Mouse (Mus musculus) hindbrain, embryonic 16.5 days (tissue): ENCODE results near the gene Calm2. TPM values are rescaled to one million over a fixed set of nuclear protein-coding genes. Genes with fewer than 3 reads are reported as not detected.

Experiments used
- ATAC-seq: fragments of 200-750 bp; cut with Nextera tagmentation; 2 replicates; pipeline ENCODE4 v1.8.0; 2017; ENCODE audit warnings: moderate TSS enrichment, moderate library complexity
- H3K27ac ChIP-seq: fragments of 300-500 bp; sonication (generic); 2 replicates; pipeline ENCODE4 v1.5.1; 2014; ENCODE audit warnings: low read depth, mild to moderate bottlenecking, control low read depth, low read length, moderate library complexity
- H3K27me3 ChIP-seq: fragments of 300-500 bp; sonication (generic); replicated peaks from 2 replicates; pipeline ENCODE4 v1.6.1; 2014; ENCODE audit warnings: low read length; ENCODE audit not compliant: control insufficient read depth, insufficient read depth
- H3K36me3 ChIP-seq: fragments of 300-500 bp; sonication (generic); 2 replicates; pipeline ENCODE4 v1.6.1; 2014; ENCODE audit warnings: mild to moderate bottlenecking, low read length, moderate library complexity, mixed read lengths; ENCODE audit not compliant: control insufficient read depth, insufficient read depth
- H3K4me1 ChIP-seq: fragments of 300-500 bp; sonication (generic); 2 replicates; pipeline ENCODE4 v1.6.1; 2014; ENCODE audit warnings: low read depth, low read length; ENCODE audit not compliant: control insufficient read depth, insufficient read depth
- H3K4me2 ChIP-seq: fragments of 300-500 bp; sonication (generic); 2 replicates; pipeline ENCODE4 v1.6.1; 2014; ENCODE audit warnings: mild to moderate bottlenecking, low read length, control low read depth, moderate library complexity
- H3K4me3 ChIP-seq: fragments of 300-500 bp; sonication (generic); 2 replicates; pipeline ENCODE4 v1.5.1; 2014; ENCODE audit warnings: mild to moderate bottlenecking, low read length, control low read depth, moderate library complexity
- H3K9ac ChIP-seq: fragments of 300-500 bp; sonication (generic); 2 replicates; pipeline ENCODE4 v1.6.1; 2014; ENCODE audit warnings: low read depth, mild to moderate bottlenecking, control low read depth, low read length, moderate library complexity
- H3K9me3 ChIP-seq: fragments of 300-500 bp; sonication (generic); 2 replicates; pipeline ENCODE4 v1.6.1; 2014; ENCODE audit warnings: mild to moderate bottlenecking, low read length, moderate library complexity; ENCODE audit not compliant: control insufficient read depth
- WGBS: fragments of 180-500 bp; shearing (Covaris S2); extraction: QIAGEN DNeasy Blood & Tissue Kit; methylation state at CpG from one replicate; pipeline ENCODE4 v1.1.7; 2014; 5-methylcytosine and 5-hydroxymethylcytosine counted together
- polyA plus RNA-seq: library from polyadenylated mRNA; unstranded; fragments of >200 nt; fragmentation: Nextera tagmentation; extraction: Ambion mirVana; gene quantifications from 2 replicates; pipeline ENCODE4 v1.2.1, GENCODE M21; 2015

Gene Calm2
- polyA plus RNA-seq, 1 experiment from 2014 or later, result 3,155 TPM

GRCm38 (mm10) chr17:87468616-87469015, 21.9 kb upstream of the Calm2 start:
- Histone ChIP-seq H3K27ac (no peak overlapping the region), H3K4me3 (no peak overlapping the region), H3K9ac (no peak overlapping the region), H3K4me1 (peaks cover 6% of the 10 kb centered on the region), H3K36me3 (no peaks in the 10 kb centered on the region), H3K9me3 (no peaks in the 10 kb centered on the region), H3K27me3 (no peaks in the 10 kb centered on the region), H3K4me2 (no peak overlapping the region)
- 72% methylated on average over 5 of the region's 5 CpGs for WGBS
- no peak for ATAC-seq

DNA sequence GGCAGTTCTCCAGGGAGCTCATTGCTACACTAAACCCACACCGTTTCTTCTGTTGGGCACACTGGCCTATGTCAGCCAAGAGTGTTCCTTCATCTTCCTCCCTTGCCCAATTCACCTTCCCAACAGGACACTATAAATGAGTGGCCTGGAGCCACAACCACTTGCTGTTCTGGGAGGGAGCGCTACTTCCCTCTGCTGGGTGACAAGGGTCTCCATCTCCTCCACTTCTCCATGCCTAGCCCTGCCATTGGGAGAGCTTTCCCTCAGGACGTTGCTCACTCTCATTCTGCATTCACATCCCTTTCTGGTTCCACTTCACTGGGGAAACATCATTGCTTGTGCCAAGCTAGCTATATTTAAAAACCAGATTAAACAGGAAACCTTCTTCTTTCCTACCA, 14.8 kb upstream of the Calm2 start:
- Histone ChIP-seq H3K36me3 (no peaks in the 10 kb centered on the region), H3K4me3 (no peak overlapping the region), H3K27ac (no peak overlapping the region), H3K4me2 (no peak overlapping the region), H3K9ac (no peak overlapping the region), H3K9me3 (no peaks in the 10 kb centered on the region), H3K4me1 (peaks cover 34% of the 10 kb centered on the region), H3K27me3 (no peaks in the 10 kb centered on the region)
- 0 out of 2 replicates have a peak, but pooled peaks have one; percentile 9 for ATAC-seq
- WGBS, result 37% methylated on average over 3 of the region's 3 CpGs

DNA sequence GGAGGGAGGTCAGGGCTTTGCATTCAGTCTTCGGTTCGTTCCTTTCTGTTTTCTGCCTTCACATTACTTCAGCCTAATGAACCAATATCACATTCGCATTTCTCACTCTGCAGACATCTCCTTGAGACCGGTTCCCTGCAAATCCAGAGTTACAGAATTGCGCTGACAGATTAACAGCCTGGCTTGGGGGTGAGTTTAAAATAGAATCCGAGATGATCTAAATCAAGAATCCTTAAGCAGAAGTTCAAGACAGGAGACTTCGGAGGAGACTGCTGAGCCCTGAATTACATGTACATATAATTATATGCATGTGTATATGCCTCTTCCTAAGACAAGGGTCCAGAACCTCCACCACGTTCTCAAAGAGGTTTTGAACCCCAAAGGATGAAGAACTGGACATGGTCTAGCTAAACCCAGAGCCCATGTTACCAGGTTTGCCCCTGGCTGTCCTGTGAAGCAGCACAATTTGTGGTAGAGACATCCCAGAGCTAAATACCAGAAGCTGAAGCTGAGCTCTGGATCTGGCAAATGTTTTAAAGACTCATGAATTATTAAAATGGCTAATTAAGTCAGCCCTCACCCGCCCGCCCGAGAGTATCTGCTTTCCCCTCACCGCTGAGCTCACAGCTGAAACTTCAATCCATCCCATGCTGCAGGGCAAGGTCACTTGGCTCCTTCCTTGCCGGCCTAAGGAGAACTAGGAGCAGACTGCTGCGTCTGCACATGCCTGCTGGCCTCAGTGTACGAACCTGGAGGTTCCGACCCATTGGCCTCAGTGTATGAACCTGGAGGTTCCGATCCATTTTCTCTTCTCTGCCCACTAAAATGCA, 14.1 kb upstream of the Calm2 start:
- Histone ChIP-seq H3K9me3 (no peaks in the 10 kb centered on the region), H3K27ac (peak overlapping the region; percentile 42; the same call in 1 of the 2 replicates), H3K36me3 (no peaks in the 10 kb centered on the region), H3K27me3 (no peaks in the 10 kb centered on the region), H3K4me1 (peaks cover 34% of the 10 kb centered on the region), H3K9ac (peak overlapping the region; percentile 39; the same call in 1 of the 2 replicates), H3K4me2 (peak overlapping the region; percentile 39), H3K4me3 (no peak overlapping the region)
- 21% methylated on average over 17 of the region's 17 CpGs for WGBS
- 0 out of 2 replicates have a peak, but pooled peaks have one; percentile 32 for ATAC-seq

DNA sequence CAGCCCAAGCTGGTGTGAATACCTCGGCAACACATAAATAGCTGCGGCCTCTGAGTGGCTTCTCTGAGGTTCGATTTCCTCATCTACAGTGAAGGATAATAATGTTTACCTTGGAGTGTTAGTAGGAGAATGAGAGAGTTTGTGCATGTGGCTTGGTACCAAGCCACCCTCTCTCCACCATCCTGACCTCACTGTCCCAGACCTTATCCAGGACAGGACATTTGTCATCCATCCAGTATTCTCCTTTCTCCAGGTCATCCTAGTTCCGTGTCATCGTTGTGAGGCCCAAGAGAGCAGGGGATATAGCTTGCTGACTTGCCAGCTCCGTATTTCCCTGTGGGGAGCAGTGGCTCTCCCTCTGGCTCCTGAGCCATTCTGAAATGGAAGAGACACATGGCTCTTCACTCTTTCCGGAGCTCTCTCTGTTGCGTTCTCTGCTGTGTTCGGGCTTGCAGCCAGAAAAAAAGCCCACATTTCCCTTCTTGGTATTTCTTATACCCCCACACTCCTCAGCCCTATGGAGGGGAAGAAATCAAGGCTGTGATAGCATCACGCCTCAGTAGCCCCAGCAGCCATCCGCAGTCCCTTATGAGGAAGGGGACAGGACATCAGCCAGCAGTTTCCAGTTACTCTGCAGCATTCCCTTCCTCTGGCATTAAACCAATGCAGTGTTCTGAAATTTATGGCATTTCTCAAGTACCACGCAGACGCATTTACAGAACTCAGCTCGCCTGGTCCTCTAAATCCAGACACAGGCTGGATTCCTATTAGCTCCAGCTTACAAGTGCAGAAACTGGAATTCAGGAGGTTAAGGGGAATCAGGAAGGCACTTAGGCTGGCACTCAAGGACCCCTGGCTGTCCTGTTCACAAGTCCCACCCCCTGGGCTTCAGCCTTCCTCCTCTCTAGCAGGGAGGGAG, 13.3 kb upstream of the Calm2 start:
- no peaks in the 10 kb centered on the region for H3K9me3 ChIP-seq
- peak overlapping the region; percentile 39 for H3K4me2 ChIP-seq
- 15% methylated on average over 14 of the region's 14 CpGs for WGBS
- H3K9ac ChIP-seq, result peak overlapping the region; percentile 39; the same call in 1 of the 2 replicates
- ATAC-seq, result peak; percentile 66
- H3K27me3 ChIP-seq, result no peaks in the 10 kb centered on the region
- H3K4me3 ChIP-seq, result no peak overlapping the region
- peaks cover 34% of the 10 kb centered on the region for H3K4me1 ChIP-seq
- H3K36me3 ChIP-seq, result no peaks in the 10 kb centered on the region
- peak overlapping the region; percentile 42; the same call in 1 of the 2 replicates for H3K27ac ChIP-seq

GRCm38 (mm10) chr17:87458911-87459749, 12.4 kb upstream of the Calm2 start:
- Histone ChIP-seq H3K4me3 (no peak overlapping the region), H3K4me1 (peaks cover 34% of the 10 kb centered on the region), H3K9me3 (no peaks in the 10 kb centered on the region), H3K27ac (peak overlapping the region; percentile 42), H3K36me3 (no peaks in the 10 kb centered on the region), H3K4me2 (peak overlapping the region; percentile 35), H3K27me3 (no peaks in the 10 kb centered on the region), H3K9ac (0 out of 2 replicates have a peak overlapping the region, but pooled peaks have one; percentile 36)
- peak; percentile 32 for ATAC-seq
- WGBS, result 11% methylated on average over 13 of the region's 17 CpGs

DNA sequence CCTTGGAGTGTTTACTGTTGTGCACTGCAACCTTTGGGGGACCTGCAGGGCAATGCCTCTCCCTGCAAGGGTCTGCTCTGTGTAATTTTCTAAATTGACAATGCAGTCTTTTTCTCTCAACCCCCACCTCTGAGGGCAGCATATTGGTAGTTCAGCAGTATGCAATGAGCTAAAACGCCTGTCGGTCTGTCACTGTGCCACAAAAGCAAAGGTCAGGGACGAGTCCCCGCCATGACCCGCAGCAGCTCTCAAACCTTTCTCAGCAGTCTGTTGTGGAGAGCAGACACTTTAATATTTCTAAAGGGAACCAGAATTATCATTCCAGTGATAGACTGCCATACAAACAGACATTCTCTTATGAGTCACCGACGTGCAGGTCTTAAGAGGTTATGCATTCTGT, 11.2 kb upstream of the Calm2 start:
- Histone ChIP-seq H3K27me3 (no peaks in the 10 kb centered on the region), H3K4me3 (no peak overlapping the region), H3K9ac (no peak overlapping the region), H3K36me3 (no peaks in the 10 kb centered on the region), H3K4me1 (peaks cover 34% of the 10 kb centered on the region), H3K9me3 (no peaks in the 10 kb centered on the region), H3K4me2 (no peak overlapping the region), H3K27ac (no peak overlapping the region)
- WGBS, result 31% methylated on average over 7 of the region's 7 CpGs
- no peak for ATAC-seq

DNA sequence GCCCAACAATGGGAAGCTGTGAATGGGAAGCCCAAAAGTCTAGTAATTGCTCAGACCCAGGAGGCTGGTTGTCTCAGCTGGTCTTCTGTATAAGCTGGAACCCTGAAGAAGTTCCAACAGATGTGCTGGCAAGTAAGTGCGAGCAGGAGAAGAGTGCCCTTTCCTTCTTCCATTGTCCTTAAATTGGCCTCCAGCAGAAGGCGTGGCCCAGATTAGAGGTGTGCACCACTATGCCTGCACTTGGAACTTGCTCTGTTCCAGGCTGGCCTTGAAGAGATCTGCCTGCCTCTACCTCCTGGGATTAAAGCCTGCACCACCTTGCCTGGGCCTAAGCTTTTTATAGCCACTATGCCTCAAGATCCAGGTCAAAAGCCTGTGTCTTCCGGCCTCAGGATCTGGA, 7.4 kb upstream of the Calm2 start:
- Histone ChIP-seq H3K9ac (no peak overlapping the region), H3K9me3 (no peaks in the 10 kb centered on the region), H3K4me2 (no peak overlapping the region), H3K27me3 (no peaks in the 10 kb centered on the region), H3K36me3 (no peaks in the 10 kb centered on the region), H3K4me1 (peaks cover 10% of the 10 kb centered on the region), H3K4me3 (no peak overlapping the region), H3K27ac (no peak overlapping the region)
- WGBS, result 92% methylated on average over 3 of the region's 3 CpGs
- ATAC-seq, result no peak

GRCm38 (mm10) chr17:87453336-87453735, 6.6 kb upstream of the Calm2 start:
- no peak for ATAC-seq
- Histone ChIP-seq H3K4me1 (peaks cover 5% of the 10 kb centered on the region), H3K36me3 (no peaks in the 10 kb centered on the region), H3K27ac (no peak overlapping the region), H3K9ac (no peak overlapping the region), H3K4me2 (no peak overlapping the region), H3K9me3 (no peaks in the 10 kb centered on the region), H3K4me3 (no peak overlapping the region), H3K27me3 (no peaks in the 10 kb centered on the region)
- WGBS, result 83% methylated on average over 7 of the region's 7 CpGs
